Comparison of ENCODE assay signal across 10 mouse cellular contexts in the genomic region with DNA sequence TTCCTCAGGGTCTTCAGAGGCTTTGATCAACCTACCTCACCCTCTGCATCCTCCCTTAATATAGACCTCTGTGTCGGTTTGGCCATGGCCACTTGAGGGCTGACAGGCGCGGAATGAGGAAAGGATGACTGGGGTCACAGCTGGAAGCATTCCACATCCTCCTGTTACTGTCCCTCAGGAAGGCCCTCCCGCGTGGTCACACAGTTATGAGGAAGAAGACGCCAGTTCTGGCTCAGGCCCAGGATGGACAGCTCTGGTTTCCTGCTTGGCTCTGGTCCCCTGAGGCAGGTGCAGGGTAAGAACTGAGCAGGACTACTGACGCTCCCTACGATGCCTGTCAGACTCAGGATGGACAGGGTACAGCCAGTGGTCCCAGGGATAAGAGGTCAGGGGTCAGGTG. TPM values are rescaled to one million over a fixed set of nuclear protein-coding genes. Genes with fewer than 3 reads are reported as not detected.
DNase-seq lines count a peak whose midpoint lies in the region; ATAC-seq and TF ChIP-seq lines count a peak whose summit lies in the region.
"Had no signal": no experiment of that assay in that cellular context is flagged by ENCODE, and none has a peak within 500 bp of the region (broad histone marks: within the 10 kb centered on the region; RNA-seq: fewer than 3 reads in every experiment).

No protein-coding gene starts in this region.

- H3K4me3 ChIP-seq in forebrain, embryonic 10.5 days: no peak overlapping the region
- no peak overlapping the region for H3K4me3 ChIP-seq in forebrain, postnatal 0 days (ENCODE audit: low read depth, low read length)
- no peak overlapping the region for H3K4me3 ChIP-seq in kidney, postnatal 0 days (replicated peaks; ENCODE audit: low read depth, low read length)
- H3K4me3 ChIP-seq: left cerebral cortex, adult 2 months had no signal

- no peak overlapping the region for H3K9ac ChIP-seq in forebrain, postnatal 0 days
- H3K9ac ChIP-seq in kidney, postnatal 0 days (ENCODE audit: low read depth, low read length): no peak overlapping the region

- TF ChIP-seq CTCF in forebrain, postnatal 0 days (IDR thresholded peaks at IDR 0.05; ENCODE audit: low read depth): no peak
- no peak for TF ChIP-seq CTCF in kidney, postnatal 0 days (IDR thresholded peaks at IDR 0.05; ENCODE audit: low read depth)

- no peaks in the 10 kb centered on the region for H3K27me3 ChIP-seq in forebrain, embryonic 10.5 days (ENCODE audit: poor library complexity, severe bottlenecking)
- H3K27me3 ChIP-seq in forebrain, postnatal 0 days (ENCODE audit: insufficient read depth, low read length): no peaks in the 10 kb centered on the region
- H3K27me3 ChIP-seq in kidney, postnatal 0 days (ENCODE audit: insufficient read depth, low read length): no peaks in the 10 kb centered on the region

- WGBS in forebrain, embryonic 10.5 days: 67% methylated on average over 8 of the region's 8 CpGs
- WGBS in forebrain, postnatal 0 days: 59% methylated on average over 8 of the region's 8 CpGs
- 23% methylated on average over 8 of the region's 8 CpGs for WGBS in kidney, postnatal 0 days

- no peaks in the 10 kb centered on the region for H3K36me3 ChIP-seq in forebrain, embryonic 10.5 days (replicated peaks)
- no peaks in the 10 kb centered on the region for H3K36me3 ChIP-seq in forebrain, postnatal 0 days (ENCODE audit: insufficient read depth)
- no peaks in the 10 kb centered on the region for H3K36me3 ChIP-seq in kidney, postnatal 0 days (ENCODE audit: insufficient read depth, low read length)

- H3K4me1 ChIP-seq in forebrain, embryonic 10.5 days: peaks cover 51% of the 10 kb centered on the region
- H3K4me1 ChIP-seq in forebrain, postnatal 0 days (ENCODE audit: insufficient read depth): peaks cover 15% of the 10 kb centered on the region
- peaks cover 12% of the 10 kb centered on the region; the same call in 1 of the 2 replicates for H3K4me1 ChIP-seq in kidney, postnatal 0 days (replicated peaks; ENCODE audit: insufficient read depth, low read length)

- ATAC-seq in forebrain, postnatal 0 days: no peak
- no peak for ATAC-seq in kidney, postnatal 0 days (replicated peaks; ENCODE audit: low FRiP score, low read depth)

- no peak overlapping the region for H3K4me2 ChIP-seq in forebrain, postnatal 0 days (ENCODE audit: low read depth)
- no peak overlapping the region for H3K4me2 ChIP-seq in kidney, postnatal 0 days (ENCODE audit: low read length)

- H3K9me3 ChIP-seq in forebrain, embryonic 10.5 days: 0 out of 2 replicates have a peak, but pooled peaks cover 2% of the 10 kb centered on the region
- H3K9me3 ChIP-seq in forebrain, postnatal 0 days (ENCODE audit: low read length): no peaks in the 10 kb centered on the region
- no peaks in the 10 kb centered on the region for H3K9me3 ChIP-seq in kidney, postnatal 0 days (replicated peaks; ENCODE audit: low read length)

- peak overlapping the region; percentile 84; the same call in 1 of the 2 replicates for H3K27ac ChIP-seq in forebrain, embryonic 10.5 days
- no peak overlapping the region for H3K27ac ChIP-seq in forebrain, postnatal 0 days (ENCODE audit: low read depth, low read length)
- H3K27ac ChIP-seq in kidney, postnatal 0 days: no peak overlapping the region
- H3K27ac ChIP-seq: left cerebral cortex, adult 2 months; macrophage had no signal

- no peak for DNase-seq in forebrain, embryonic 10.5 days (ENCODE audit: extremely low spot score, low spot score)
- DNase-seq in forebrain, postnatal 0 days: no peak
- peak; percentile 64 for DNase-seq in MN1 (ENCODE audit: low spot score)
- peak; percentile 38 to 72 for DNase-seq in gastrocnemius, postnatal 4 days (ENCODE audit: low spot score in 2 of 2)
- peak; percentile 60 for DNase-seq in kidney, postnatal 0 days (ENCODE audit: low spot score)
- no peak for DNase-seq in right cerebral cortex, postnatal 25 days
- DNase-seq in right cerebral cortex, adult 18-20 months: no peak
- DNase-seq in thymus, postnatal 4 days: no peak

RNA-seq across cellular contexts. Expression of gene Fscn2, which starts 1.3 kb away (rescaled TPM):
- polyA plus RNA-seq in forebrain, embryonic 10.5 days (2016; fragmentation: Nextera tagmentation; extraction: Ambion mirVana): 0.32 TPM in 1 of 2 replicates, not detected in the other
- total RNA-seq in forebrain, postnatal 0 days (2014; rRNA removed): 0.29 TPM in 1 of 2 replicates, not detected in the other
- 1.9 and 2.0 TPM in 2 replicates for polyA plus RNA-seq in forebrain, postnatal 0 days (2015; fragmentation: Nextera tagmentation; extraction: Ambion mirVana)
- under 1 TPM; 0.52 to 0.98 TPM for total RNA-seq in gastrocnemius, postnatal 4 days (2021)
- 1.3 and 1.5 TPM in 2 replicates for polyA plus RNA-seq in kidney, postnatal 0 days (2015; fragmentation: Nextera tagmentation; extraction: Ambion mirVana)
- polyA plus RNA-seq: macrophage had no signal

RNA-seq across cellular contexts. Expression of gene Actg1, which starts 11.7 kb away (rescaled TPM):
- polyA plus RNA-seq in forebrain, embryonic 10.5 days (2016; fragmentation: Nextera tagmentation; extraction: Ambion mirVana): 2,559 and 2,733 TPM in 2 replicates
- 2,455 and 2,516 TPM in 2 replicates for total RNA-seq in forebrain, postnatal 0 days (2014; rRNA removed)
- polyA plus RNA-seq in forebrain, postnatal 0 days (2015; fragmentation: Nextera tagmentation; extraction: Ambion mirVana): 4,096 and 4,381 TPM in 2 replicates
- 100 to 1,000 TPM; 861 to 883 TPM for total RNA-seq in gastrocnemius, postnatal 4 days (2021)
- 2,251 and 2,404 TPM in 2 replicates for polyA plus RNA-seq in kidney, postnatal 0 days (2015; fragmentation: Nextera tagmentation; extraction: Ambion mirVana)

RNA-seq across cellular contexts. Expression of gene Faap100, which starts 18.5 kb away (rescaled TPM):
- polyA plus RNA-seq in forebrain, embryonic 10.5 days (2016; fragmentation: Nextera tagmentation; extraction: Ambion mirVana): 33.8 and 36.0 TPM in 2 replicates
- total RNA-seq in forebrain, postnatal 0 days (2014; rRNA removed): 107 and 132 TPM in 2 replicates
- 73.4 and 97.8 TPM in 2 replicates for polyA plus RNA-seq in forebrain, postnatal 0 days (2015; fragmentation: Nextera tagmentation; extraction: Ambion mirVana)
- total RNA-seq in gastrocnemius, postnatal 4 days (2021): 10 to 100 TPM; 16.7 to 16.9 TPM
- polyA plus RNA-seq in kidney, postnatal 0 days (2015; fragmentation: Nextera tagmentation; extraction: Ambion mirVana): 21.9 and 26.6 TPM in 2 replicates

Comparison
In these comparisons a context has a peak if more than half of its experiments do, and no peak if none do; other contexts are left out.
1. DNase-seq: peak in MN1 (single experiment), gastrocnemius, postnatal 4 days (2 of 2) and kidney, postnatal 0 days (single experiment); none in forebrain, embryonic 10.5 days (single experiment), forebrain, postnatal 0 days (single experiment), right cerebral cortex, postnatal 25 days (single experiment), right cerebral cortex, adult 18-20 months (single experiment) and thymus, postnatal 4 days (single experiment).